Mouse (Mus musculus) heart, postnatal 0 days (tissue): ENCODE measurements at regions not wholly inside any gene's neighbourhood (a gene's known extent, or its start where the extent isn't known, plus 50 kb on each side); places are given as distances from the start of the nearest gene placed in this dataset.
A peak's percentile ranks its signal among the peaks of the same experiment; 100 is the strongest.

Source experiments
- ATAC-seq: fragments of 200-750 bp; cut with Nextera tagmentation; 2 replicates; pipeline ENCODE4 v1.8.0; 2017; ENCODE audit warnings: low read depth, moderate number of reproducible peaks, moderate library complexity; ENCODE audit not compliant: insufficient read depth
- DNase-seq: peaks from one replicate; pipeline ENCODE4 v3.0.0-alpha.2; 2016; ENCODE audit warnings: low spot score
- H3K27ac ChIP-seq: fragments of 300-500 bp; sonication (generic); 2 replicates; pipeline ENCODE4 v1.5.1; 2014; ENCODE audit warnings: low read depth, mild to moderate bottlenecking
- H3K27me3 ChIP-seq: fragments of 300-500 bp; sonication (generic); 2 replicates; pipeline ENCODE4 v1.6.1; 2014; ENCODE audit warnings: low read length, mixed read lengths; ENCODE audit not compliant: control insufficient read depth, insufficient read depth
- H3K36me3 ChIP-seq: fragments of 300-500 bp; sonication (generic); replicated peaks from 2 replicates; pipeline ENCODE4 v1.6.1; 2014; ENCODE audit warnings: low read length, mixed read lengths; ENCODE audit not compliant: control insufficient read depth, insufficient read depth
- H3K4me1 ChIP-seq: fragments of 300-500 bp; sonication (generic); 2 replicates; pipeline ENCODE4 v1.6.1; 2014; ENCODE audit warnings: antibody characterized with exemption; ENCODE audit not compliant: control insufficient read depth, insufficient read depth
- H3K4me2 ChIP-seq: fragments of 300-500 bp; sonication (generic); 2 replicates; pipeline ENCODE4 v1.6.1; 2014; ENCODE audit warnings: low read depth, mild to moderate bottlenecking, low read length, moderate library complexity
- H3K4me3 ChIP-seq: fragments of 300-500 bp; sonication (generic); 2 replicates; pipeline ENCODE4 v1.5.1; 2014; ENCODE audit warnings: low read depth, low read length
- H3K9ac ChIP-seq: fragments of 300-500 bp; sonication (generic); replicated peaks from 2 replicates; pipeline ENCODE4 v1.6.1; 2014; ENCODE audit warnings: low read depth, low read length, mixed read lengths
- H3K9me3 ChIP-seq: fragments of 300-500 bp; sonication (generic); replicated peaks from 2 replicates; pipeline ENCODE4 v1.6.1; 2016; ENCODE audit warnings: low read length; ENCODE audit not compliant: control insufficient read depth
- CTCF ChIP-seq: IDR thresholded peaks from 2 replicates; pipeline ENCODE4 v1.5.1; 2016; ENCODE audit warnings: antibody characterized with exemption, control low read depth, low read depth
- EP300 ChIP-seq: IDR thresholded peaks from 2 replicates; pipeline ENCODE4 v1.6.1; 2016; ENCODE audit warnings: antibody characterized with exemption, low read depth
- WGBS: fragments of 180-500 bp; shearing (Covaris S2); extraction: QIAGEN DNeasy Blood & Tissue Kit; methylation state at CpG from one replicate; pipeline ENCODE4 v1.1.7; 2014; 5-methylcytosine and 5-hydroxymethylcytosine counted together

GRCm38 (mm10) chr16:50525934-50526366 is 65.0 kb downstream of the Ccdc54 start:
- H3K4me3 ChIP-seq = no peak overlapping the region
- no peak overlapping the region for H3K9ac ChIP-seq
- H3K9me3 ChIP-seq = no peaks in the 10 kb centered on the region
- H3K36me3 ChIP-seq = no peaks in the 10 kb centered on the region
- H3K4me2 ChIP-seq = no peak overlapping the region
- no peaks in the 10 kb centered on the region for H3K27me3 ChIP-seq
- 88% methylated on average over 11 of the region's 11 CpGs for WGBS
- DNase-seq (no peak), ATAC-seq (no peak)
- TF ChIP-seq CTCF = no peak
- no peak for TF ChIP-seq EP300
- peaks cover 7% of the 10 kb centered on the region; the same call in 1 of the 2 replicates for H3K4me1 ChIP-seq
- no peak overlapping the region for H3K27ac ChIP-seq

GRCm38 (mm10) chr16:50525504-50525903 is 65.5 kb downstream of the Ccdc54 start:
- Histone ChIP-seq H3K27me3 (no peaks in the 10 kb centered on the region), H3K9me3 (no peaks in the 10 kb centered on the region), H3K27ac (no peak overlapping the region), H3K36me3 (no peaks in the 10 kb centered on the region), H3K4me1 (peaks cover 6% of the 10 kb centered on the region; the same call in 1 of the 2 replicates), H3K9ac (no peak overlapping the region), H3K4me3 (no peak overlapping the region), H3K4me2 (no peak overlapping the region)
- WGBS = 89% methylated on average over 9 of the region's 9 CpGs
- no peak for TF ChIP-seq EP300
- no peak for TF ChIP-seq CTCF
- ATAC-seq (no peak), DNase-seq (no peak)

- no peak overlapping the region for H3K4me3 ChIP-seq
- no peak overlapping the region for H3K9ac ChIP-seq
- TF ChIP-seq EP300 (no peak), CTCF (no peak)
- H3K27me3 ChIP-seq = no peaks in the 10 kb centered on the region
- no peak overlapping the region for H3K4me2 ChIP-seq
- H3K27ac ChIP-seq = no peak overlapping the region
- ATAC-seq (no peak), DNase-seq (no peak)
- 69% methylated on average over 10 of the region's 10 CpGs for WGBS
- H3K36me3 ChIP-seq = no peaks in the 10 kb centered on the region
- no peaks in the 10 kb centered on the region for H3K9me3 ChIP-seq
- H3K4me1 ChIP-seq = 0 out of 2 replicates have a peak, but pooled peaks cover under 1% of the 10 kb centered on the region
Measured at GRCm38 (mm10) chr16:50519610-50520009, 71.3 kb downstream of the Ccdc54 start.

- H3K9me3 ChIP-seq = no peaks in the 10 kb centered on the region
- no peaks in the 10 kb centered on the region for H3K4me1 ChIP-seq
- H3K27ac ChIP-seq = no peak overlapping the region
- H3K4me3 ChIP-seq = 0 out of 2 replicates have a peak overlapping the region, but pooled peaks have one; percentile 5
- DNase-seq (no peak), ATAC-seq (peak; percentile 36; the same call in 1 of the 2 replicates)
- H3K4me2 ChIP-seq = peak overlapping the region; percentile 50
- H3K27me3 ChIP-seq = no peaks in the 10 kb centered on the region
- H3K9ac ChIP-seq = no peak overlapping the region
- 30% methylated on average over 11 of the region's 11 CpGs for WGBS
- no peaks in the 10 kb centered on the region for H3K36me3 ChIP-seq
- TF ChIP-seq CTCF = no peak
- TF ChIP-seq EP300 = no peak
Measured at GRCm38 (mm10) chr16:50516579-50516978, 74.4 kb downstream of the Ccdc54 start.

- Histone ChIP-seq H3K36me3 (no peaks in the 10 kb centered on the region), H3K9ac (no peak overlapping the region), H3K9me3 (no peaks in the 10 kb centered on the region), H3K4me1 (no peaks in the 10 kb centered on the region), H3K27me3 (no peaks in the 10 kb centered on the region), H3K4me2 (no peak overlapping the region), H3K4me3 (no peak overlapping the region), H3K27ac (no peak overlapping the region)
- DNase-seq (no peak), ATAC-seq (no peak)
- WGBS = 91% methylated on average over 8 of the region's 8 CpGs
- TF ChIP-seq CTCF (no peak), EP300 (no peak)
Measured at GRCm38 (mm10) chr16:50515039-50515438, 75.9 kb downstream of the Ccdc54 start.

- no peak for ATAC-seq
- no peak overlapping the region for H3K27ac ChIP-seq
Measured at GRCm38 (mm10) chr16:50512080-50512479, 78.9 kb downstream of the Ccdc54 start.

More at GRCm38 (mm10) chr16:50512080-50512479, 78.9 kb downstream of the Ccdc54 start:
- H3K9ac ChIP-seq = no peak overlapping the region
- no peak overlapping the region for H3K4me2 ChIP-seq
- no peak overlapping the region for H3K4me3 ChIP-seq
- H3K27me3 ChIP-seq = no peaks in the 10 kb centered on the region
- 54% methylated on average over 3 of the region's 3 CpGs for WGBS
- no peaks in the 10 kb centered on the region for H3K9me3 ChIP-seq
- no peaks in the 10 kb centered on the region for H3K36me3 ChIP-seq
- H3K4me1 ChIP-seq = no peaks in the 10 kb centered on the region
- TF ChIP-seq CTCF (no peak), EP300 (no peak)
- DNase-seq = no peak
